Mouse (Mus musculus) liver, embryonic 14.5 days (tissue): Measurements from ENCODE around the gene Utp15. TPM values are rescaled to one million over a fixed set of nuclear protein-coding genes. Genes with fewer than 3 reads are reported as not detected.

ENCODE experiments used
- ATAC-seq: fragments of 200-750 bp; cut with Nextera tagmentation; 2 replicates; pipeline ENCODE4 v1.8.0; 2017; ENCODE audit warnings: moderate number of reproducible peaks, mild to moderate bottlenecking, moderate library complexity; ENCODE audit not compliant: insufficient read depth
- DNase-seq, 3 experiments: peaks; one replicate each; pipeline ENCODE4 v3.0.0-alpha.2; 2012 to 2013; ENCODE audit warnings: low read depth in 3 of 3, low spot score in 3 of 3
- H3K27ac ChIP-seq: fragments of 300-500 bp; sonication (generic); 2 replicates; pipeline ENCODE4 v1.5.1; 2014; ENCODE audit warnings: moderate library complexity, mild to moderate bottlenecking, control low read depth, inconsistent platforms
- H3K27me3 ChIP-seq: fragments of 300-500 bp; sonication (generic); 2 replicates; pipeline ENCODE4 v1.6.1; 2014; ENCODE audit warnings: mild to moderate bottlenecking, low read length, moderate library complexity; ENCODE audit not compliant: control insufficient read depth, insufficient read depth
- H3K36me3 ChIP-seq: fragments of 300-500 bp; sonication (generic); replicated peaks from 2 replicates; pipeline ENCODE4 v1.6.1; 2014; ENCODE audit warnings: low read depth; ENCODE audit not compliant: control insufficient read depth, insufficient read depth
- H3K4me1 ChIP-seq, 2 experiments: fragments of 200-500 bp in 1 of 2; fragments of 300-500 bp in 1 of 2; sonication (generic) in 1 of 2; replicated peaks; 2 replicates each; pipeline ENCODE4 v1.6.1; 2012 to 2014; ENCODE audit warnings: antibody characterized with exemption in 1 of 2, inconsistent platforms in 1 of 2, low read length in 1 of 2; ENCODE audit not compliant: control insufficient read depth in 2 of 2, insufficient read depth in 2 of 2
- H3K4me2 ChIP-seq: fragments of 300-500 bp; sonication (generic); 2 replicates; pipeline ENCODE4 v1.6.1; 2014; ENCODE audit warnings: low read depth, mild to moderate bottlenecking, control low read depth, moderate library complexity
- H3K4me3 ChIP-seq, 2 experiments: fragments of 200-500 bp in 1 of 2; fragments of 300-500 bp in 1 of 2; sonication (generic) in 1 of 2; 2 replicates each; pipeline ENCODE4 v1.5.1; 2012 to 2014; ENCODE audit warnings: low read depth in 2 of 2, low read length in 2 of 2, mild to moderate bottlenecking in 2 of 2, control low read depth in 1 of 2, inconsistent platforms in 1 of 2, moderate library complexity in 1 of 2; ENCODE audit not compliant: insufficient read depth in 1 of 2
- H3K9ac ChIP-seq: fragments of 300-500 bp; sonication (generic); replicated peaks from 2 replicates; pipeline ENCODE4 v1.6.1; 2014; ENCODE audit warnings: mild to moderate bottlenecking, control low read depth, moderate library complexity
- H3K9me3 ChIP-seq: fragments of 300-500 bp; sonication (generic); 2 replicates; pipeline ENCODE4 v1.6.1; 2016; ENCODE audit warnings: low read length, mixed read lengths; ENCODE audit not compliant: control insufficient read depth
- CTCF ChIP-seq: IDR thresholded peaks from 2 replicates; pipeline ENCODE4 v1.5.1; 2016; ENCODE audit warnings: antibody characterized with exemption, low read depth, control low read depth
- EP300 ChIP-seq: IDR thresholded peaks from 2 replicates; pipeline ENCODE4 v1.6.1; 2016; ENCODE audit warnings: antibody characterized with exemption, low read depth
- WGBS: fragments of 180-500 bp; shearing (Covaris S2); extraction: QIAGEN DNeasy Blood & Tissue Kit; methylation state at CpG from one replicate; pipeline ENCODE4 v1.1.7; 2014; ENCODE audit not compliant: insufficient replicate concordance; 5-methylcytosine and 5-hydroxymethylcytosine counted together
- polyA plus RNA-seq, 2 experiments: library from polyadenylated mRNA; depleted of rRNA in 1 of 2; stranded (reverse) in 1 of 2; unstranded in 1 of 2; fragments of >200 nt; fragmentation: Nextera tagmentation in 1 of 2; extraction: Ambion mirVana in 1 of 2; gene quantifications; 2 replicates each; pipeline versions ENCODE4 v1.2.1 to v1.2.3; 2012 to 2014

The Utp15 gene
- polyA plus RNA-seq, 2 experiments, result 6.1 to 11.8 TPM

DNA sequence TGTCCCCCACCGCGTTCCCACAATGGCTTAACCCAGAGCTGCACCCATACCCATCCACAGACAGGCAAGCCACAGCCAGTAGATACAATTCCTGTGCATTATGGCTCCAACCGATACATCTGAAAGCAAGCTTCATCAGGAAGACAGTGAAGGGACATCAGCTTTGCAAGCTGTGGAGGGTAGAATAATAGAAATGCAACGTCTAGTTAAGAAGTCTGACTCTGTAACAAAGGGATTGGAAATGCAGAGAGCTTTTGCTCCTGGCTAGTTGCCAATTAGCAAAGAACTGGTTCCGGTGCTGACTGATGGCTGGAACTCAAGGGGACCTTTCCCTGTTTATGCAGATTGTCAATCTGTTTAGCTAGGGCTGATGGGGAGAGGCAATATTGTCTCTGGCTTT lies 43.6 kb upstream of the Utp15 start:
- 53% methylated on average over 5 of the region's 5 CpGs for WGBS

DNA sequence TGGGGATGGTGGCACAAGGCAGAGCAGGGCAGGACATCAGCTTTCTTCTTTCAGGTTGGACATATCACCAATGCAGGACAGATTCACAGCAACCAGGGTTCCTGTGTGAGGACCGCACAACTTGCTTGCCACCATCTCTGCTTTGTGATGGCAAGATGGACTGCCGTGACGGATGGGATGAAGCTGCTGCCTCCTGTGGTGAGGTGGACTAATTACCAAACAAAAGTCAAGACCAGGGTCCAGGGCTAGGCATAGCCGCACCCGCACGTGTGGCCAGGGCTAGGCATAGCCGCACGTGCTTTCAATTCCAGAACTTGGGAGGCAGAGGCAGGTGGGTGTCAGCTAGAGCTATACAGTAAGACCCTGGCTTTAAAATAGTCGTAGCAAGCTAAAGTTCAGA lies 42.4 kb upstream of the Utp15 start:
- no peak overlapping the region for H3K27ac ChIP-seq
- WGBS, result 85% methylated on average over 9 of the region's 9 CpGs
- H3K4me2 ChIP-seq, result no peak overlapping the region
- no peak overlapping the region for H3K9ac ChIP-seq
- no peaks in the 10 kb centered on the region for H3K27me3 ChIP-seq
- DNase-seq (no peak), ATAC-seq (no peak)
- H3K4me3 ChIP-seq, result no peak overlapping the region
- TF ChIP-seq CTCF (no peak), EP300 (no peak)
- no peaks in the 10 kb centered on the region for H3K4me1 ChIP-seq
- H3K9me3 ChIP-seq, result no peaks in the 10 kb centered on the region
- H3K36me3 ChIP-seq, result peaks cover 19% of the 10 kb centered on the region

More for the DNA sequence above, 43.6 kb upstream of the Utp15 start:
- Histone ChIP-seq H3K4me3 (no peak overlapping the region), H3K9me3 (no peaks in the 10 kb centered on the region), H3K4me1 (no peaks in the 10 kb centered on the region), H3K36me3 (peaks cover 31% of the 10 kb centered on the region), H3K9ac (no peak overlapping the region), H3K27ac (no peak overlapping the region), H3K4me2 (no peak overlapping the region), H3K27me3 (no peaks in the 10 kb centered on the region)
- ATAC-seq, result no peak
- no peak for TF ChIP-seq EP300
- TF ChIP-seq CTCF, result no peak
- DNase-seq, result no peak

DNA sequence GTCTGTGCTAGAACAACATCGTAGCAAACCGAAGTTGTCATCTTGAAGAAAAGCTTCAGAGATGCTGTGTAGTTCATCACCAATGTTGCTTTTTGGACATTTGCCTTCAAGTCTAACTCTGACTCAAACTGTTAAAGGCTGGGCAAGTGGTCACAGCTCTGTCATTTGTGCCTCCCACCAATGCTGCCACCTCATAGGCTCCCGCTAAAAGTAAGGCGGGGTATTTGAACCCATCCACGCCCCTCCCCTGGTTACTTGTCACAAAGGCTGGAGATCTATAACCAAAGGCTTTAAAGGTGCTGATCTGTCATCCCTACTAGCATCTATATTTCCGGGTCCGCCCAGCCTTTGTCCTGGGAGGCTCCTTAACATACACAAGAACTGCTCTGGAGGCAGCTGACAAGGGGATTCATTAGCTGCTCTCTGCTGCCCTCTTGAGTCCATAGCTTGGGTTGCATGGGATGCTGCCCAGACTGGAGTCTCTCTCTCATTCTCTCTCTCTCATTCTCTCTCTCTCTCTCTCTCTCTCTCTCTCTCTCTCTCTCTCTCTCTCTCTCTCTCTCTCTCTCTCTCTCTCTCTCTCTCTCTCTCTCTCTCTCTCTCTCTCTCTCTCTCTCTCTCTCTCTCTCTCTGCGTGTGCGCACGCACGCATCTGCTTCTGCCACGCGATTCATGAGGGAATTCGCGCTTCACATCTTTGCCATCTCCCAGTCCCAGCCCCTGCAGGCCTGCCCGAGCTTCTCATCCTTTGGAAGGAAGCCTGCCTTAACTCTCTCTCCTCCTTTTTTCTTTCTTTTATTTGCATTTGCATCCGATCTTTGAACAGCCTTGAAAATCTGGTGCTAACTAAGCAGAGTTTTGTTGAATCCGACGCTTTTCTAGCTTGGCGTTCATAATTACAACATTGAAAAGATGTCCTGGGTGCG lies 36.3 kb upstream of the Utp15 start:
- no peaks in the 10 kb centered on the region for H3K36me3 ChIP-seq
- H3K27me3 ChIP-seq, result no peaks in the 10 kb centered on the region
- no peak overlapping the region for H3K9ac ChIP-seq
- TF ChIP-seq CTCF (peak; percentile 84), EP300 (no peak)
- no peak overlapping the region for H3K4me2 ChIP-seq
- no peak overlapping the region for H3K27ac ChIP-seq
- DNase-seq, result peak; percentile 36 to 60 (median 47)
- H3K9me3 ChIP-seq, result no peaks in the 10 kb centered on the region
- ATAC-seq, result peak; percentile 68
- WGBS, result 43% methylated on average over 21 of the region's 21 CpGs
- H3K4me1 ChIP-seq, result no peaks in the 10 kb centered on the region
- H3K4me3 ChIP-seq, result no peak overlapping the region

DNA sequence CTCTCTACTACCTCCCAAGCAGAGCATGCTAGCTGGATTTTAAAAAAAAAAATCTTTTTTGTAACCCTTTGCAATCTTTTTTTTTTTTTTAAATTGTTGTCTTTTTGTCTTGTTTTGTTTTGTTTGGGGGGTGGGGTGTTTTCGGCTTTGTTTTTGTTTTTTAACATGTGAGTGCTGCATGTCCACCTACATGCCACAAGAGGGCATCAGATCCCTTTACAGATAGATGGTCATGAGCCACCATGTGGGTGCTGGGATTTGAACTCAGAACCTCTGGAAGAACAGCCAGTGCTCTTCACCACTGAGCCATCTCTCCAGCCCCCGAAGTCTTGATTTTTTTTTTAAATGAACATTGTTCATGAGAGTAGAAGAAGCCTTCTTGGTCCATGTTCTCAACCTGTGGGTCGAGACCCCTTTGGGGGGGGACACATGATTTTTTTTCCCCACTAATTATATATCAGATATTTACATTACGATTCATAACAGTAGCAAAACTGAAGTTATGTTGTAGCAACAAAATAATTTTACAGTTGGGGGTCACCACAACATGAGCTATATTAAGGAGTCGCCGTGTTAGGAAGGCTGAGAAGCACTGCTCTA lies 35.1 kb upstream of the Utp15 start:
- Histone ChIP-seq H3K4me1 (no peaks in the 10 kb centered on the region), H3K36me3 (no peaks in the 10 kb centered on the region), H3K27me3 (no peaks in the 10 kb centered on the region), H3K4me2 (no peak overlapping the region), H3K9me3 (no peaks in the 10 kb centered on the region), H3K27ac (no peak overlapping the region), H3K4me3 (no peak overlapping the region), H3K9ac (no peak overlapping the region)
- TF ChIP-seq CTCF (peak; percentile 49), EP300 (no peak)
- no peak for ATAC-seq
- DNase-seq, result no peak
- WGBS, result 74% methylated on average over 6 of the region's 6 CpGs

DNA sequence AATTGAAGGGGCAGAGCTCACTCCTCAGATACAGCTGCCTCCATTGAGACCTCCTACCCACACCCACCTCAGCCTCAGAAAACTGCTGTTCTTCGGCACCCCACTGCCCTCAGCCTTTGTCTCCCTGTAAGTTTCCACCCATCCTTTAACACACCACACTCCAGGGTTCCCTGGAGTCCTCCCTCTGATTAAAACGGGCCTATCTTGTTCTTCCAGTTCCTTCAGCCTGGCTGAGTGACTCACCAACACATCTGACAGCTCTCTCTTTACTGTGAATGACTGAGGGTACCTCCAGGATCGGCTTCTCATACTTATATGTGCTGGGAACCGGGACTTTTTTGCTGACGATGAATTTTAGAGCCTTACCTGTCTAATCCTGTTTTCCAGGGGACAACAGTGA lies 33.2 kb upstream of the Utp15 start:
- Histone ChIP-seq H3K36me3 (no peaks in the 10 kb centered on the region), H3K9ac (no peak overlapping the region), H3K4me3 (no peak overlapping the region), H3K4me2 (no peak overlapping the region), H3K4me1 (no peaks in the 10 kb centered on the region), H3K9me3 (no peaks in the 10 kb centered on the region), H3K27ac (no peak overlapping the region), H3K27me3 (no peaks in the 10 kb centered on the region)
- 40% methylated on average over 5 of the region's 5 CpGs for WGBS
- TF ChIP-seq EP300, result no peak
- no peak for TF ChIP-seq CTCF
- DNase-seq (no peak), ATAC-seq (no peak)
